Mouse (Mus musculus): ENCODE data around the gene Nsun7. TPM values are rescaled to one million over a fixed set of nuclear protein-coding genes. Genes with fewer than 3 reads are reported as not detected.

The Nsun7 gene
- polyA plus RNA-seq (2012; rRNA removed) = 4.0 and 5.0 TPM in 2 replicates

- TF ChIP-seq POLR2A (IDR thresholded peaks at IDR 0.05; ENCODE audit: borderline replicate concordance, extremely low read depth, insufficient read depth, insufficient read length, poor library complexity, severe bottlenecking) = 0 out of 2 replicates have a peak, but pooled peaks have one; percentile 6
- no peak for TF ChIP-seq CTCF (IDR thresholded peaks at IDR 0.05; ENCODE audit: borderline replicate concordance, extremely low read depth, insufficient read depth, insufficient read length)
Measured at GRCm38 (mm10) chr5:66259756-66260448, at the start of gene Nsun7. TSS of gene Nsun7 (plus strand) at chr5:66259897.

GRCm38 (mm10) chr5:66214395-66214935 lies 45.2 kb upstream of the Nsun7 start:
- no peak for DNase-seq (ENCODE audit: low read depth)
- TF ChIP-seq POLR2A (IDR thresholded peaks at IDR 0.05; ENCODE audit: borderline replicate concordance, extremely low read depth, insufficient read depth, insufficient read length, poor library complexity, severe bottlenecking) (no peak), CTCF (IDR thresholded peaks at IDR 0.05; ENCODE audit: borderline replicate concordance, extremely low read depth, insufficient read depth, insufficient read length) (no peak)

More at GRCm38 (mm10) chr5:66259756-66260448, at the start of gene Nsun7:
- DNase-seq (ENCODE audit: low read depth) = peak; percentile 85

- no peak for DNase-seq (ENCODE audit: low read depth)
- no peak for TF ChIP-seq POLR2A (IDR thresholded peaks at IDR 0.05; ENCODE audit: borderline replicate concordance, extremely low read depth, insufficient read depth, insufficient read length, poor library complexity, severe bottlenecking)
- TF ChIP-seq CTCF (IDR thresholded peaks at IDR 0.05; ENCODE audit: borderline replicate concordance, extremely low read depth, insufficient read depth, insufficient read length) = no peak
Measured at GRCm38 (mm10) chr5:66215569-66216277, 44.0 kb upstream of the Nsun7 start.

- peak; percentile 48 for DNase-seq (ENCODE audit: low read depth)
- TF ChIP-seq POLR2A (IDR thresholded peaks at IDR 0.05; ENCODE audit: borderline replicate concordance, extremely low read depth, insufficient read depth, insufficient read length, poor library complexity, severe bottlenecking) (no peak), CTCF (IDR thresholded peaks at IDR 0.05; ENCODE audit: borderline replicate concordance, extremely low read depth, insufficient read depth, insufficient read length) (no peak)
Measured at GRCm38 (mm10) chr5:66219692-66220091, 40.0 kb upstream of the Nsun7 start.

- no peak for TF ChIP-seq CTCF (IDR thresholded peaks at IDR 0.05; ENCODE audit: borderline replicate concordance, extremely low read depth, insufficient read depth, insufficient read length)
- no peak for TF ChIP-seq POLR2A (IDR thresholded peaks at IDR 0.05; ENCODE audit: borderline replicate concordance, extremely low read depth, insufficient read depth, insufficient read length, poor library complexity, severe bottlenecking)
- DNase-seq (ENCODE audit: low read depth) = no peak
Measured at GRCm38 (mm10) chr5:66220620-66221019, 39.1 kb upstream of the Nsun7 start.

GRCm38 (mm10) chr5:66222916-66223315 lies 36.8 kb upstream of the Nsun7 start:
- DNase-seq (ENCODE audit: low read depth) = no peak
- TF ChIP-seq POLR2A (IDR thresholded peaks at IDR 0.05; ENCODE audit: borderline replicate concordance, extremely low read depth, insufficient read depth, insufficient read length, poor library complexity, severe bottlenecking) (no peak), CTCF (IDR thresholded peaks at IDR 0.05; ENCODE audit: borderline replicate concordance, extremely low read depth, insufficient read depth, insufficient read length) (no peak)

- TF ChIP-seq POLR2A (IDR thresholded peaks at IDR 0.05; ENCODE audit: borderline replicate concordance, extremely low read depth, insufficient read depth, insufficient read length, poor library complexity, severe bottlenecking) = no peak
- TF ChIP-seq CTCF (IDR thresholded peaks at IDR 0.05; ENCODE audit: borderline replicate concordance, extremely low read depth, insufficient read depth, insufficient read length) = no peak
- no peak for DNase-seq (ENCODE audit: low read depth)
Measured at GRCm38 (mm10) chr5:66226526-66226925, 33.2 kb upstream of the Nsun7 start.

GRCm38 (mm10) chr5:66231660-66232269 lies 27.9 kb upstream of the Nsun7 start:
- TF ChIP-seq POLR2A (IDR thresholded peaks at IDR 0.05; ENCODE audit: borderline replicate concordance, extremely low read depth, insufficient read depth, insufficient read length, poor library complexity, severe bottlenecking) (no peak), CTCF (IDR thresholded peaks at IDR 0.05; ENCODE audit: borderline replicate concordance, extremely low read depth, insufficient read depth, insufficient read length) (no peak)
- no peak for DNase-seq (ENCODE audit: low read depth)

GRCm38 (mm10) chr5:66232456-66232855 lies 27.2 kb upstream of the Nsun7 start:
- no peak for TF ChIP-seq CTCF (IDR thresholded peaks at IDR 0.05; ENCODE audit: borderline replicate concordance, extremely low read depth, insufficient read depth, insufficient read length)
- TF ChIP-seq POLR2A (IDR thresholded peaks at IDR 0.05; ENCODE audit: borderline replicate concordance, extremely low read depth, insufficient read depth, insufficient read length, poor library complexity, severe bottlenecking) = no peak
- no peak for DNase-seq (ENCODE audit: low read depth)

- TF ChIP-seq CTCF (IDR thresholded peaks at IDR 0.05; ENCODE audit: borderline replicate concordance, extremely low read depth, insufficient read depth, insufficient read length) (peak; percentile 28; the same call in 1 of the 2 replicates), POLR2A (IDR thresholded peaks at IDR 0.05; ENCODE audit: borderline replicate concordance, extremely low read depth, insufficient read depth, insufficient read length, poor library complexity, severe bottlenecking) (no peak)
- DNase-seq (ENCODE audit: low read depth) = no peak
Measured at GRCm38 (mm10) chr5:66241894-66242293, 17.8 kb upstream of the Nsun7 start.

- TF ChIP-seq CTCF (IDR thresholded peaks at IDR 0.05; ENCODE audit: borderline replicate concordance, extremely low read depth, insufficient read depth, insufficient read length) (no peak), POLR2A (IDR thresholded peaks at IDR 0.05; ENCODE audit: borderline replicate concordance, extremely low read depth, insufficient read depth, insufficient read length, poor library complexity, severe bottlenecking) (no peak)
- DNase-seq (ENCODE audit: low read depth) = no peak
Measured at GRCm38 (mm10) chr5:66243467-66243866, 16.2 kb upstream of the Nsun7 start.
